Mouse (Mus musculus) olfactory bulb, adult 2 months (tissue): ENCODE results near the gene Gm4553. TPM values are rescaled to one million over a fixed set of nuclear protein-coding genes. Genes with fewer than 3 reads are reported as not detected.
"Not testable (repeated sequence)": the region's sequence is repeated elsewhere in the genome, so short reads cannot be mapped to it uniquely, and the experiment has no call there.

ENCODE experiments used
- H3K27ac ChIP-seq: fragments of 200-500 bp; 2 replicates; pipeline ENCODE4 v1.5.1; 2012; ENCODE audit warnings: low read depth, low read length; ENCODE audit not compliant: insufficient read depth
- H3K4me1 ChIP-seq: fragments of 200-500 bp; 2 replicates; pipeline ENCODE4 v1.6.1; 2012; ENCODE audit warnings: low read length; ENCODE audit not compliant: control insufficient read depth, insufficient read depth
- H3K4me3 ChIP-seq: fragments of 200-500 bp; 2 replicates; pipeline ENCODE4 v1.5.1; 2012; ENCODE audit warnings: mild to moderate bottlenecking, low read depth, low read length, moderate library complexity; ENCODE audit not compliant: insufficient read depth
- CTCF ChIP-seq: fragments of 200-500 bp; IDR thresholded peaks from 2 replicates; pipeline ENCODE4 v1.5.1; 2012; ENCODE audit warnings: low read depth, mild to moderate bottlenecking, low read length, moderate library complexity; ENCODE audit not compliant: insufficient read depth
- POLR2A ChIP-seq: fragments of 200-500 bp; IDR thresholded peaks from 2 replicates; pipeline ENCODE4 v1.6.1; 2012; ENCODE audit warnings: mild to moderate bottlenecking, low read depth, low read length, moderate library complexity; ENCODE audit not compliant: insufficient read depth
- WGBS: fragments of 180-500 bp; shearing (Covaris S2); methylation state at CpG from one replicate; pipeline ENCODE4 v1.1.7; 2018; 5-methylcytosine and 5-hydroxymethylcytosine counted together
- polyA plus RNA-seq: library from polyadenylated mRNA; stranded (reverse); fragments of >200 nt; gene quantifications from 2 replicates; pipeline ENCODE4 v1.2.4, GENCODE M21; 2012; ENCODE audit warnings: low replicate concordance; ENCODE audit not compliant: missing spikeins, insufficient read depth, insufficient read length

Gene Gm4553
- polyA plus RNA-seq, 1 experiment: not detected

DNA sequence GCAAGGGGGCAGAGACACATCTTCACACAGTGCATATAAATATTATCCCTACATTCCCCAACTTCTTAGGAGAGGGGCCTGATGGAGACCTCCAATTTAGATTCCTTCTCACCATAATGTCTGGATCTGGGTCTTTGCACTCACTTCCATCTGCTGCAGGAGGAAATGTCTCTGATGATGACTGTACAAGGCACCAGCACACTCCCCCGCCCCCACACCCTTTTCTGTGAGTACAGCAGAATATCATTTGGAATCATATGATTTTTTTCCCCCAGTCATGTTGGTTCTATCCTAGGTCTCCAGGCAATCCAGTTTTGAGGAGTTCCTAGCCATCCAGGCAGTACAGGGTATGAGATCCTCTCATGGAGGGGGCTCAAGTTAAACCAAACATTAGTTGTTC, 13.1 kb upstream of the Gm4553 start:
- Histone ChIP-seq H3K4me3 (no peak overlapping the region), H3K4me1 (no peaks in the 10 kb centered on the region), H3K27ac (no peak overlapping the region)
- 94% methylated on average over 1 of the region's 1 CpGs for WGBS
- TF ChIP-seq CTCF: no peak
- no peak for TF ChIP-seq POLR2A

DNA sequence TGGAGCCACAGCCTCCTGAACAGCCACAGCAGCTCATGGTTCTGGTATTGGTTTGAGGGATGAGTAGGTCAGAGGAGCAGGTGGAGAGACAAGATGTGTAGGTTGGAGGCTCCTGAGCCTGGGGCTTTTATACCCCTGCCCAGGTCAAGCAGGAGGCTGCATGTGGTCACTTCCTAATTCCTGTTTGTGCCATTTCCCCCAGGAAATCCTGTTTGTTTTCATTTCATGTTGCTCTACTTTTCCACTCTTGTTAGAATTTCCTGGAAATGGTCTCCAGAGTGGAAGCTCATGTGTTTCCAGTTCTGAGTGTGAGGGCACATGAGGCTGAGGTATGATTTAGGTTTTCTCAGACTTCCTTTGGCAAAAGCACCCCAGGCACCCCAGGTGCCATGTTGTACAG, 10.4 kb upstream of the Gm4553 start, which contains the start of gene Krtap5-2:
Gene Krtap5-2 (minus strand): TSS at position 101 of the 400 bp plus-strand sequence.
- not testable (repeated sequence) for H3K4me3 ChIP-seq, H3K4me1 ChIP-seq, H3K27ac ChIP-seq

DNA sequence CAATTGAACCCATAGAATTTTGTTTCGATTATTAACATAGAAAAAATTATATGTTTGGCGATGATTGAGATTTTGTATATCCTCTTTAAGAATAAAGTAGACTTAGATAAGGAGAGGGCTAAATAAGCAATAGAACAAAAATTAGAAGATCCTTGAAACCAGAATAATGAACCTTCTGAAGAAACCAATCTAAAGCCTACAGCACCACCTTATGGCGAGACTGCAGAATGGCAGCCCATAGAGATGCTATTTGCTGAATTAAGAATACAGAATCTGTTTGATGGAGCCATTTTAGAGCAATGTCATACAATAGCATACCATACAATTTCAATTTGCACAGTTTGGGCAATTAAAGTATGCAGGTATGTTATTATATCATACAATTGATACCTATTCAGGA, 4.3 kb upstream of the Gm4553 start:
- no peaks in the 10 kb centered on the region for H3K4me1 ChIP-seq
- no peak for TF ChIP-seq POLR2A
- TF ChIP-seq CTCF: no peak
- WGBS: 59% methylated on average over 3 of the region's 3 CpGs

DNA sequence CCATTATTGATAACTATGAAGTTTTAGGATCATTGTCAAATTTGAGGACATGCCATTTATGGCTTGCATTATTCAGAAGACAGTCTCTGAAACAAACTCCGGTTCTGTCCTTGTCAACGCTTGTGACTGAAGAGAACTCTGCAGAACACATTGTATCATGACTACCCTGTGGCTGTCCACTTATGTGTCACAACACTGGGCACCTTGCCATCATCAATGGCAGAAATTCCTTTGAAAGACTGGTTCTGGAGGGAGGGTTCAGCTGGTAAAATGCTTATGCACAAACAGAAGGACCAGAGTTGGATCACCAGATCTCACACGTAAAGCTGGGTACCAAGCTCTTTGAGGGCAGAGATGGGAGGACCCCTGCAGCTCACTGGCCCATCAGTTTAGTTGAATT, 6.2 kb downstream of the Gm4553 start:
- 89% methylated on average over 3 of the region's 3 CpGs for WGBS
- no peak overlapping the region for H3K27ac ChIP-seq

More for the DNA sequence above, 4.3 kb upstream of the Gm4553 start:
- no peak overlapping the region for H3K4me3 ChIP-seq
- no peak overlapping the region for H3K27ac ChIP-seq

DNA sequence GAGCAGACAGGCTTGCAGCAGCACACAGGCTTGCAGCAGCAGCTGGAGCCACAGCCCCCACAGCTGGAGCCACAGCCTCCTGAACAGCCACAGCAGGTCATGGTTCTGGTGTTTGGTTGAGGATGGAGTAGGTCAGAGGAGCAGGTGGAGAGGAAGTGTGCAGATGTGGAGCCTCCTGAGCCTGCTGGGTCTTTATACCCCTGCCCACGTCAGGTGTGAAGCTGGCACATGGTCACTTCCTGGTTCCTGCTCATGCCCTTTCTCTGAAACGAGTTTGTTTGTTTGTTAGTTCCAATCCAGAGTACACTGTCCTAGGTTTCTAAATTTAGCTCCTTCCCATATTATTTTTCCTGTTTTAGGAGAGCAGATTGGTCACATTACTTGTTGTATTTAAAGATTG, 8.5 kb downstream of the Gm4553 start, which contains the start of gene Gm29735:
Gene Gm29735 (minus strand): TSS at position 101 of the 400 bp plus-strand sequence.
- H3K4me1 ChIP-seq, H3K27ac ChIP-seq, H3K4me3 ChIP-seq: not testable (repeated sequence)
- WGBS: 42% methylated on average over 2 of the region's 2 CpGs

More for the DNA sequence above, 6.2 kb downstream of the Gm4553 start:
- no peak overlapping the region for H3K4me3 ChIP-seq
- H3K4me1 ChIP-seq: no peaks in the 10 kb centered on the region; the same call in 1 of the 2 replicates
- no peak for TF ChIP-seq POLR2A
- no peak for TF ChIP-seq CTCF

DNA sequence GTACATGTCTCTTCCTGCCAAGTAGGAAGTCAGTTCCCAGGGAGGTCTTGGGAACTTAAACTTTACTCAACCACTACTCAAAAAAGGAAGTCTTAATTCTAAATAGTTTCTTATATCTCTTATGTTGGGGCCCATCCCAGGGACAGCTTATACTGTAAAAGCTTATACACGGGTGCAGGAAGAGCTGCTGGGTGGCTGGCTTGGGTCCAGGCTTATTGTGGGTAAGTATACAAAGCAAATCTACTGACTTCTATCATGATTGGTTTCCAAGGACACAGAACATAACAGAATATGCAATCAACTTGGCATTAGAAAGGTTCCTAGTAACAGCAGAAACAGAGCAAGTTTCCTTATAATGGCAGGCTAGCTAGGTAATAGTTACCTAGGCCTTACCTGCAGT, 10.2 kb downstream of the Gm4553 start:
- 59% methylated on average over 1 of the region's 1 CpGs for WGBS
- Histone ChIP-seq H3K4me3 (no peak overlapping the region), H3K4me1 (no peaks in the 10 kb centered on the region; the same call in 1 of the 2 replicates), H3K27ac (no peak overlapping the region)
- TF ChIP-seq POLR2A (no peak), CTCF (no peak)

DNA sequence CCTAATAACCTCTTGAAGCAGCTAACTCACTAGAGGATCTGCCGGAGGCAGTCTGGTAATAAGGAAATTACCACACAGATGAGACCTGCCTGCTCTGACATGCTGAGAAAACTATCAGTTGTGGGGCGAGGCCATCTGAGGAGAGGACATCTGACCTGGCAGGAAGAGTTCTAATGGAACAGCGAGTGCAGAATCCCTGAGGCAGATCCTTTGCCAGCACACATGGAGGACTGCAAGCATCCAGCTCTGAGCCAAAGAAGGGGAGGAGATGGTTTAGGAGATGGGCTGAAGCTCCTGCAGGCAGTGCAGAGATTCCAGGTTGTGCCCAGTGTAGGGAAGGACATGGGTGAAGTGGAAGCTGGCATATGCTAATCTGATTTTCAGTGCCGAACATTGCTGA, 13.3 kb downstream of the Gm4553 start:
- Histone ChIP-seq H3K4me1 (no peaks in the 10 kb centered on the region; the same call in 1 of the 2 replicates), H3K27ac (no peak overlapping the region), H3K4me3 (no peak overlapping the region)
- WGBS: 88% methylated on average over 4 of the region's 4 CpGs
- no peak for TF ChIP-seq POLR2A
- no peak for TF ChIP-seq CTCF

DNA sequence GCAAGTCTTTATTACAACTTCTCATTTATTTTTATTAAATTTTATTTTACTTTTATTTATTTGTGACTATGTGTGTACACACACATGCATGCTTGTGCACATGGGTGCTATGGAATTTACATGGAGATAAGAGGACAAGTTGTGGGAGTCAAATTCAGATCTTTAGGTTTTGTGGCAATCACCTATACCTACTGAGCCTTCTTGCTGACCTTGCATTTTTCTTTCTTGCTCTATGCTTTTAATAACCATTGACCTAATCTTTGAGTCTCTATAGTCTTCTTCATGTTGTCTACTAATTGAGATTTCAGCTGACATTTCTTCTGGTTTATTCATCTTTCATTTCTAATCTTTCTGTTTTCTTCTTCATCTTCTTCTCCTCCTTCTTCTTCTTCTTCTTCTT, 16.9 kb downstream of the Gm4553 start:
- H3K27ac ChIP-seq: no peak overlapping the region
- H3K4me1 ChIP-seq: no peaks in the 10 kb centered on the region
- TF ChIP-seq POLR2A (no peak), CTCF (no peak)
- H3K4me3 ChIP-seq: no peak overlapping the region

DNA sequence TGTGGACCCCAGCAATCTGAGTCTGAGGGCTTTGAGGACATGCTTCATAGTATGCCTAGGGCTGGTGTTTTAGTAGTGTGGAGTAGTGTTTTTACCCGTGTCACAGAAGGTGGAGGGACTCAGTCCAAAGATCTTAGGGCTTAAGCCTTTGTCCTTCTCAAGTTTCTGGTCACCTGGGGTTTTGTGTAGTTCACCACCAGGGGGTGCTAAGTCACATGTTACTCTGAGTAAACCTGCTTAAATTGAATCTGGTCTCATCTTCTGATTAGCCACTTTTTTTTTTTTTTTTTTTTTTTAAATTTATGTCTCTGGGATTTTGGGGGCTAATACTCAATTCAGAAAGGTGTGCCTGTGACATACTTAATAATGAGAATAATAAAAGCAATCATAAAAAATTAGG, 19.5 kb downstream of the Gm4553 start:
- Histone ChIP-seq H3K27ac (no peak overlapping the region), H3K4me3 (no peak overlapping the region), H3K4me1 (no peaks in the 10 kb centered on the region)
- no peak for TF ChIP-seq POLR2A
- 6% methylated on average over 1 of the region's 1 CpGs for WGBS

DNA sequence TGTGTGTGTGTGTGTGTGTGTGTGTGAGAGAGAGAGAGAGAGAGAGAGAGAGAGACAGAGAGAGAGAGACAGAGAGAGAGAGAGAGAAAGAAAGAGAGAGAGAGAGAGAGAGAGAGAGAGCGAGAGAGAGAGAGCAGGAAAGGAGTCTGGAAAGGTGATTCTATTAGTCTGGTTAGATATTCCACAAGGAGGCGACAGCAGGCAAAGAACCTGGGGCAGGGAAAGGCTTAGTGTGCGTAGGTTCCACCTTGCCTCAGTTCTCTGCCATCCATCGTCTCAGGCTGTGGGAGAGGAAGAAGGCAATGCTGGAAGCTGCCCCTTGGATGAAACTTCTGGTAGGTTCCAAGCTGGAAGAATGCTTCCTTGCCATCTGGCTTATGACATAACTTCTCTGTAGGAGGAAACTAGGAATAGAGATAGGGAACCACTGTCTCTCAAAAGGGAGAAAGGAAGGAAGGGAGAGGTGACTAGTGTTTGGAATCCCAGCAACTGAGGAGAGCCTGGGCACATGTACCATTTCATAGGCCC, 20.1 kb downstream of the Gm4553 start:
- no peak overlapping the region for H3K4me3 ChIP-seq
- WGBS: 52% methylated on average over 4 of the region's 4 CpGs
- H3K4me1 ChIP-seq: no peaks in the 10 kb centered on the region
- TF ChIP-seq CTCF: no peak
- no peak for TF ChIP-seq POLR2A
- H3K27ac ChIP-seq: no peak overlapping the region
